Mouse (Mus musculus) left cerebral cortex, adult 11 months (tissue): ENCODE measurements at regions not wholly inside any gene's neighbourhood (a gene's known extent, or its start where the extent isn't known, plus 50 kb on each side); places are given as distances from the start of the nearest gene placed in this dataset.
"Not testable (repeated sequence)": the region's sequence is repeated elsewhere in the genome, so short reads cannot be mapped to it uniquely, and the experiment has no call there.

Experiments used
- DNase-seq: peaks from one replicate; pipeline ENCODE4 v3.0.0; 2022; ENCODE audit warnings: low spot score

GRCm38 (mm10) chr8:126877039-126877365 is 68.6 kb downstream of the Tomm20 start:
- no peak for DNase-seq

- DNase-seq = no peak
These were observed 69.2 kb downstream of the Tomm20 start for GRCm38 (mm10) chr8:126876300-126877038.

- DNase-seq = no peak
These were observed 70.0 kb downstream of the Tomm20 start for GRCm38 (mm10) chr8:126875491-126876155.

GRCm38 (mm10) chr8:126874846-126875245 is 70.8 kb downstream of the Tomm20 start:
- DNase-seq = no peak

GRCm38 (mm10) chr8:126874126-126874730 is 71.4 kb downstream of the Tomm20 start:
- no peak for DNase-seq

- DNase-seq = no peak
These were observed 72.3 kb downstream of the Tomm20 start for GRCm38 (mm10) chr8:126873306-126873705.

GRCm38 (mm10) chr8:126872574-126872973 is 73.1 kb downstream of the Tomm20 start:
- DNase-seq = no peak

- DNase-seq = no peak
These were observed 73.5 kb downstream of the Tomm20 start for GRCm38 (mm10) chr8:126872133-126872532.

- DNase-seq = no peak
These were observed 76.2 kb downstream of the Tomm20 start for GRCm38 (mm10) chr8:126869464-126869850.

GRCm38 (mm10) chr8:126868831-126869463 is 76.7 kb downstream of the Tomm20 start:
- no peak for DNase-seq

GRCm38 (mm10) chr8:126867121-126867988 is 78.3 kb downstream of the Tomm20 start:
- DNase-seq = no peak

- no peak for DNase-seq
These were observed 81.2 kb downstream of the Tomm20 start for GRCm38 (mm10) chr8:126864314-126864948.

- DNase-seq = not testable (repeated sequence)
These were observed 82.0 kb downstream of the Tomm20 start for GRCm38 (mm10) chr8:126863661-126864060.

- DNase-seq = no peak
These were observed 83.9 kb downstream of the Tomm20 start for GRCm38 (mm10) chr8:126861754-126862153.

- no peak for DNase-seq
These were observed 85.0 kb downstream of the Tomm20 start for GRCm38 (mm10) chr8:126860630-126861029.

GRCm38 (mm10) chr8:126859706-126860424 is 85.8 kb downstream of the Tomm20 start:
- no peak for DNase-seq

GRCm38 (mm10) chr8:126857307-126858203 is 88.1 kb downstream of the Tomm20 start:
- DNase-seq = no peak

GRCm38 (mm10) chr8:126855914-126856313 is 89.7 kb downstream of the Tomm20 start:
- DNase-seq = no peak

- no peak for DNase-seq
These were observed 90.5 kb downstream of the Tomm20 start for GRCm38 (mm10) chr8:126855056-126855609.
